Mouse (Mus musculus): ENCODE results near the gene 4930568D16Rik. TPM values are rescaled to one million over a fixed set of nuclear protein-coding genes. Genes with fewer than 3 reads are reported as not detected.

4930568D16Rik gene
- polyA plus RNA-seq, 1 experiment from 2014 or later: not detected

DNA sequence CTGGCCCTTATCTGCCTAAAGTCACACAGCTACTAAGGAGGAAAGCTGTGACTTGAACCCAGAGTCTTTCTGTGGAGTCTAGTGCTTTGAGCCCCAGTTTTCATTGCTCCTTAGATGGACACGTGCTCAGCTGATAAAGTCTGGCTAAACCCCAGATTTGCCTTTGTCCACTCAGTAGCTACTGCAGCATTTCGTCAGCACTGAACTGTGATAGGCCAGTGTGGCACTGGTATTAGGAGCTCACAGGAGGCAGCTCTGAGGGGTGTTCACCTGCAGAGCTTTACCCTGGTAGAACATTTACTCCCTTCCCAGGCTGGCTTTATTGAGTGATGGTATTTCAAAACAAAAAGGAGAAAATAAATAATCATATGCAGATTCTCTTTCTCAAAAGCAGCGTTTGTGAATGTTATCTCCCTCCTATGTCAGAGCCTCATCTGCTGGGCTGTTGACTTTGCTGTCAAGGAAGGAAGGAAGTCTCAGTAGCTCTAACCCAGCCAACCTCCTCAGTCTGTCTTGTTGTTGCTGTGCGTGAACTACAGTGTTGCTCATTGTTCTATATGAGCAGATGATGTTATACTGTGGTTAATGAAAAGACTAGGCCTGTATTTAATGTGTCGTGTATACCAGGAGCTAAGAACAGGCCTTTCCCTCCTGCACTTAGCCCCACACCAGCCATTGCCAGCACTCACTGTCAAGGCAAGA lies 41.0 kb upstream of the 4930568D16Rik start:
- H3K4me3 ChIP-seq (replicated peaks; ENCODE audit: low read depth, low read length): no peak overlapping the region
- H3K27me3 ChIP-seq (ENCODE audit: insufficient read depth, low read length): no peaks in the 10 kb centered on the region
- no peaks in the 10 kb centered on the region for H3K4me1 ChIP-seq (replicated peaks; ENCODE audit: insufficient read depth, low read length)
- no peak overlapping the region for H3K27ac ChIP-seq
- WGBS: 76% methylated on average over 5 of the region's 5 CpGs
- H3K4me2 ChIP-seq (ENCODE audit: low read length): no peak overlapping the region
- no peak for TF ChIP-seq CTCF (IDR thresholded peaks at IDR 0.05; ENCODE audit: low read depth)
- no peaks in the 10 kb centered on the region for H3K9me3 ChIP-seq (replicated peaks; ENCODE audit: low read length)
- ATAC-seq (replicated peaks; ENCODE audit: low FRiP score, low read depth) (no peak), DNase-seq (ENCODE audit: low spot score) (no peak)
- H3K9ac ChIP-seq (ENCODE audit: low read depth, low read length): no peak overlapping the region
- no peaks in the 10 kb centered on the region for H3K36me3 ChIP-seq (ENCODE audit: insufficient read depth, low read length)

DNA sequence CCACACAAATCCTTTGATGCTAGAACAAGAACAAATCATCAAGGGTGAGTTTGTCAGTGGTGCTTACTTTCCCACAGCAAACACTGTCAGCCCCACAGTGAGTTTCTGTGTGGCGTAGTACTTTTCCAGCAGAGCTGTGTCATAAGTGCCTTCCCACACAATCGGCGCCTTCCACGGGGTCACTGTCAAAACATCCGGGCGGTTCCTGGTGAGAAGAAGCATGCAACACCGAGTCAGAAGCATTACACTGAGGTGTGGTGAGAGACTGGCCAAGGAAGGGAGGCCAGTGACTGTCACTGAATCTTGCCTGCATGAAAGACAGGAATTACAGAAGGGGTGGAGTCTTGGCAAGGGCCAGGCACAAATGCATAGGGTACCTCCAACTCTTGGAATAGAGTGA lies 40.3 kb upstream of the 4930568D16Rik start:
- no peak overlapping the region for H3K9ac ChIP-seq (ENCODE audit: low read depth, low read length)
- no peak overlapping the region for H3K4me2 ChIP-seq (ENCODE audit: low read length)
- H3K27me3 ChIP-seq (ENCODE audit: insufficient read depth, low read length): no peaks in the 10 kb centered on the region
- H3K4me1 ChIP-seq (replicated peaks; ENCODE audit: insufficient read depth, low read length): no peaks in the 10 kb centered on the region
- no peaks in the 10 kb centered on the region for H3K36me3 ChIP-seq (ENCODE audit: insufficient read depth, low read length)
- DNase-seq (ENCODE audit: low spot score) (no peak), ATAC-seq (replicated peaks; ENCODE audit: low FRiP score, low read depth) (no peak)
- H3K27ac ChIP-seq: no peak overlapping the region
- no peaks in the 10 kb centered on the region for H3K9me3 ChIP-seq (replicated peaks; ENCODE audit: low read length)
- TF ChIP-seq CTCF (IDR thresholded peaks at IDR 0.05; ENCODE audit: low read depth): no peak
- H3K4me3 ChIP-seq (replicated peaks; ENCODE audit: low read depth, low read length): no peak overlapping the region
- 62% methylated on average over 7 of the region's 7 CpGs for WGBS

DNA sequence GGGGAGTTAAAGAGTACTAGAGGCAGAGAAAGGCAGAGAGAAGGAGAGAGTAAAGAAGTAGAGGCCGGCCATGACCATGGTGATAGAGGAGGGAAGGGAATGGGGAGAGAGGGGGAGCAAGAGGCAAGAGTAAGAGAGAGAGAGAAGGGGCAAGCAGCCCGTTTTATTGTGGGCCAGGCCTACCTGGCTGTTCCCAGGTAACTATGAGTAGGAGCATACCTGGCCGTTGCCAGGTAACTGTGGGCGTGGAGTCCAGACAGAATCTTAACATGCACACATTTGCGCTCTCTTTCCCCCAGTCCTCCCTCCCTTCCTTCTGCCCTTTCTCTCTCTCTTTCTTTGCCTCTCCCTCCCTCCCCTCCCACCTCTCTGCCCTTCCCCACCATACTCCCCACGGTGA lies 39.7 kb upstream of the 4930568D16Rik start:
- Histone ChIP-seq H3K27ac (no peak overlapping the region), H3K9ac (ENCODE audit: low read depth, low read length) (no peak overlapping the region), H3K4me2 (ENCODE audit: low read length) (no peak overlapping the region), H3K4me1 (replicated peaks; ENCODE audit: insufficient read depth, low read length) (no peaks in the 10 kb centered on the region), H3K36me3 (ENCODE audit: insufficient read depth, low read length) (no peaks in the 10 kb centered on the region), H3K4me3 (replicated peaks; ENCODE audit: low read depth, low read length) (no peak overlapping the region), H3K9me3 (replicated peaks; ENCODE audit: low read length) (no peaks in the 10 kb centered on the region), H3K27me3 (ENCODE audit: insufficient read depth, low read length) (no peaks in the 10 kb centered on the region)
- no peak for ATAC-seq (replicated peaks; ENCODE audit: low FRiP score, low read depth)
- no peak for DNase-seq (ENCODE audit: low spot score)
- TF ChIP-seq CTCF (IDR thresholded peaks at IDR 0.05; ENCODE audit: low read depth): no peak
- WGBS: 76% methylated on average over 6 of the region's 6 CpGs

DNA sequence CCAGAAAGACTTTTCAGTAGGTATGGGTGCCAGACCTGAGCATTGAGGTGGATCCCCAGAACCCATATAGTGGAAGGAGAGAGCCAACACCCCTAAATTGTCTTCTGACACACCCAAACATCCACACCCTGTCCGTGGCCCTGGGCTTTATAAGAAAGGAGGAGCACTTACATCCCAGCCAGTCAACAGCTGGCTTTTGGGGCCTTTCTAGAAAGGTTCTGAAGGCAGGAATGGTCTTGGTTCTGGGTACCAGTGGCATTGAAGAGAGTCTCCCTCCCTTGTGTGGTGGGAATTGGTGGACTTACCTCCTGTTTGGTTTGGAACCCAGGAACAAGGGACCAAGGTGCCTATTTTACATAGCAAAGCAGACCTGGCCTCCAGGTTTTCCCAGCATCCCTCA lies 39.1 kb upstream of the 4930568D16Rik start:
- Histone ChIP-seq H3K27ac (no peak overlapping the region), H3K9me3 (replicated peaks; ENCODE audit: low read length) (no peaks in the 10 kb centered on the region), H3K27me3 (ENCODE audit: insufficient read depth, low read length) (no peaks in the 10 kb centered on the region), H3K4me2 (ENCODE audit: low read length) (no peak overlapping the region), H3K4me1 (replicated peaks; ENCODE audit: insufficient read depth, low read length) (no peaks in the 10 kb centered on the region), H3K9ac (ENCODE audit: low read depth, low read length) (no peak overlapping the region), H3K4me3 (replicated peaks; ENCODE audit: low read depth, low read length) (no peak overlapping the region), H3K36me3 (ENCODE audit: insufficient read depth, low read length) (peaks cover under 1% of the 10 kb centered on the region; the same call in 1 of the 2 replicates)
- ATAC-seq (replicated peaks; ENCODE audit: low FRiP score, low read depth) (no peak), DNase-seq (ENCODE audit: low spot score) (no peak)
- 82% methylated on average over 1 of the region's 1 CpGs for WGBS
- no peak for TF ChIP-seq CTCF (IDR thresholded peaks at IDR 0.05; ENCODE audit: low read depth)

DNA sequence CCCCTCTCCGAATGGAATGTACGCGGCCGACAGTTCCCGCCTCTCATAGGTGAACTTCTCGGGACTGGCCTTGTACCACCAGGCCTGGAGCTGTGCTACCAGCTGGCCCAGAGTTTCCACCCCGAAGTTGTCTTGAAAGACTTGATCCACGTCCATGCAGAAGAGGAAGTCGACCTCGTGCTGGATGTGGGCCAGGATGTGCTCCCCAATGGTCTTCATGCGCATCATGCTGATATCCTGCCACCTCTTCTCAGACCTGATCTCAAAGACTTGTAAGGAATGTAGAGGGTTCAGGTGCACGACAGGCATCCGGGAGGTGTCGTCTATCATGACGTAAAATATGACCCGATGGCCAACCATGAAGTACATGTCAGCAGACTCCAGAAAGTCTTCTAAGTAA lies 34.9 kb upstream of the 4930568D16Rik start:
- Histone ChIP-seq H3K4me2 (ENCODE audit: low read length) (no peak overlapping the region), H3K4me1 (replicated peaks; ENCODE audit: insufficient read depth, low read length) (no peaks in the 10 kb centered on the region), H3K36me3 (ENCODE audit: insufficient read depth, low read length) (peaks cover 6% of the 10 kb centered on the region; the same call in 1 of the 2 replicates), H3K9ac (ENCODE audit: low read depth, low read length) (no peak overlapping the region), H3K27me3 (ENCODE audit: insufficient read depth, low read length) (no peaks in the 10 kb centered on the region), H3K9me3 (replicated peaks; ENCODE audit: low read length) (no peaks in the 10 kb centered on the region), H3K27ac (no peak overlapping the region), H3K4me3 (replicated peaks; ENCODE audit: low read depth, low read length) (no peak overlapping the region)
- ATAC-seq (replicated peaks; ENCODE audit: low FRiP score, low read depth): no peak
- TF ChIP-seq CTCF (IDR thresholded peaks at IDR 0.05; ENCODE audit: low read depth): no peak
- WGBS: 92% methylated on average over 16 of the region's 16 CpGs
- no peak for DNase-seq (ENCODE audit: low spot score)

DNA sequence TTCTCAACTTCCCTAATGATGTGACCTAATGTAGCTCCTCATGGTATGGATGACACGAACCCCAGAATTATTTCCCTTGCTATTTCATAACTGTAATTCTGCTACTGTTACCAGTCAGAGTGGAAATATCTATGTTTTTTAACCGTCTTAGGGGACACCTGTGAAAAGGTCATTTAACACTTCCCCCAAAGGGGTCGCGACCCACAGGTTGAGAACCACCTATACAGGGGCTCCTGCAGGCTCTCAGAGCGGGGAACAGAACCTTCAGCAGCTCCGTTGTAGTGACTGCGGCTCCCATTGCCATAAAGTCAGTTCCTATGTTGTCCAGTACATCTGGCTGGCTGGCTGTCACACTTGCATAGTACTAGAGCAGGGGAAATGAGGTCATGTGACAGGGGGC lies 33.2 kb upstream of the 4930568D16Rik start:
- Histone ChIP-seq H3K36me3 (ENCODE audit: insufficient read depth, low read length) (peaks cover 6% of the 10 kb centered on the region; the same call in 1 of the 2 replicates), H3K9ac (ENCODE audit: low read depth, low read length) (no peak overlapping the region), H3K27me3 (ENCODE audit: insufficient read depth, low read length) (no peaks in the 10 kb centered on the region), H3K27ac (no peak overlapping the region), H3K4me2 (ENCODE audit: low read length) (no peak overlapping the region), H3K4me1 (replicated peaks; ENCODE audit: insufficient read depth, low read length) (no peaks in the 10 kb centered on the region), H3K9me3 (replicated peaks; ENCODE audit: low read length) (no peaks in the 10 kb centered on the region), H3K4me3 (replicated peaks; ENCODE audit: low read depth, low read length) (no peak overlapping the region)
- 0 out of 2 replicates have a peak, but pooled peaks have one; percentile 40 for ATAC-seq (replicated peaks; ENCODE audit: low FRiP score, low read depth)
- no peak for DNase-seq (ENCODE audit: low spot score)
- TF ChIP-seq CTCF (IDR thresholded peaks at IDR 0.05; ENCODE audit: low read depth): no peak
- WGBS: 91% methylated on average over 7 of the region's 7 CpGs
